Mouse (Mus musculus) forebrain, embryonic 13.5 days (tissue): ENCODE measurements around the gene Tshz2. TPM values are rescaled to one million over a fixed set of nuclear protein-coding genes. Genes with fewer than 3 reads are reported as not detected.

Experiments
- ATAC-seq: fragments of 200-750 bp; cut with Nextera tagmentation; 2 replicates; pipeline ENCODE4 v1.8.0; 2017
- H3K27ac ChIP-seq: fragments of 300-500 bp; sonication (generic); 2 replicates; pipeline ENCODE4 v1.5.1; 2015; ENCODE audit warnings: inconsistent platforms, mild to moderate bottlenecking, moderate library complexity
- H3K27me3 ChIP-seq: fragments of 300-500 bp; sonication (generic); 2 replicates; pipeline ENCODE4 v1.6.1; 2015; ENCODE audit warnings: mild to moderate bottlenecking, inconsistent platforms
- H3K36me3 ChIP-seq: fragments of 300-500 bp; sonication (generic); 2 replicates; pipeline ENCODE4 v1.6.1; 2015; ENCODE audit warnings: mild to moderate bottlenecking, inconsistent platforms; ENCODE audit not compliant: poor library complexity, severe bottlenecking
- H3K4me1 ChIP-seq: fragments of 300-500 bp; sonication (generic); 2 replicates; pipeline ENCODE4 v1.6.1; 2015; ENCODE audit warnings: inconsistent platforms
- H3K4me2 ChIP-seq: fragments of 300-500 bp; sonication (generic); 2 replicates; pipeline ENCODE4 v1.6.1; 2015; ENCODE audit warnings: inconsistent platforms, mild to moderate bottlenecking, moderate library complexity
- H3K4me3 ChIP-seq: fragments of 300-500 bp; sonication (generic); 2 replicates; pipeline ENCODE4 v1.5.1; 2015; ENCODE audit warnings: mild to moderate bottlenecking, inconsistent platforms
- H3K9ac ChIP-seq: fragments of 300-500 bp; sonication (generic); 2 replicates; pipeline ENCODE4 v1.6.1; 2015; ENCODE audit warnings: mild to moderate bottlenecking, inconsistent platforms
- H3K9me3 ChIP-seq: fragments of 300-500 bp; sonication (generic); replicated peaks from 2 replicates; pipeline ENCODE4 v1.6.1; 2016; ENCODE audit warnings: inconsistent platforms
- WGBS: fragments of 180-500 bp; shearing (Covaris S2); methylation state at CpG from one replicate; pipeline ENCODE4 v1.1.7; 2015; 5-methylcytosine and 5-hydroxymethylcytosine counted together
- polyA plus RNA-seq: library from polyadenylated mRNA; unstranded; fragments of >200 nt; fragmentation: Nextera tagmentation; extraction: Ambion mirVana; gene quantifications from 2 replicates; pipeline ENCODE4 v1.2.1, GENCODE M21; 2015

Tshz2 gene
- polyA plus RNA-seq, 1 experiment from 2014 or later, result 8.7 TPM

DNA sequence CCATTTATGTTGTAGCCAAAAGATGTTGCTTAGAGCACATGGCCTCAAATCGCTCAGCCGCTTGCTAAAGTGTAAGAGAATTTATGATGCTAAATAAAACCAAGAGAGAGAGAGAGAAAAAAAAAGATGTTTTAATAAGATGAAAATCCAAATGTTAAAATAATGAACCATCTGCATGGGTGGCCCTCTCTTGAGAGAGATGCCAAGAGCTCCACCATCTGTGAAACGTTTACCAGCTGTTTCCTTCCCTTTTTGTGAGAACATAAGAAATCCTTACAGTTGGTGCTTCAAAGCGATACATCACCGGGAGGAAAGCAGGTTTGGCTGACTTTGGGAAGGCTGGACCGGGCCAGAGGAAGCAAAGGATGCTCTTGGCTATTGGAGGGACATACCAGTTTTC is 32.6 kb upstream of the Tshz2 start:
- H3K4me2 ChIP-seq, result no peak overlapping the region
- peaks cover 31% of the 10 kb centered on the region for H3K4me1 ChIP-seq
- no peaks in the 10 kb centered on the region; the same call in 1 of the 2 replicates for H3K27me3 ChIP-seq
- H3K9ac ChIP-seq, result no peak overlapping the region
- H3K4me3 ChIP-seq, result no peak overlapping the region
- ATAC-seq, result peak; percentile 41; the same call in 1 of the 2 replicates
- no peak overlapping the region; the same call in 1 of the 2 replicates for H3K27ac ChIP-seq
- no peaks in the 10 kb centered on the region for H3K36me3 ChIP-seq
- H3K9me3 ChIP-seq, result no peaks in the 10 kb centered on the region
- 70% methylated on average over 6 of the region's 6 CpGs for WGBS

DNA sequence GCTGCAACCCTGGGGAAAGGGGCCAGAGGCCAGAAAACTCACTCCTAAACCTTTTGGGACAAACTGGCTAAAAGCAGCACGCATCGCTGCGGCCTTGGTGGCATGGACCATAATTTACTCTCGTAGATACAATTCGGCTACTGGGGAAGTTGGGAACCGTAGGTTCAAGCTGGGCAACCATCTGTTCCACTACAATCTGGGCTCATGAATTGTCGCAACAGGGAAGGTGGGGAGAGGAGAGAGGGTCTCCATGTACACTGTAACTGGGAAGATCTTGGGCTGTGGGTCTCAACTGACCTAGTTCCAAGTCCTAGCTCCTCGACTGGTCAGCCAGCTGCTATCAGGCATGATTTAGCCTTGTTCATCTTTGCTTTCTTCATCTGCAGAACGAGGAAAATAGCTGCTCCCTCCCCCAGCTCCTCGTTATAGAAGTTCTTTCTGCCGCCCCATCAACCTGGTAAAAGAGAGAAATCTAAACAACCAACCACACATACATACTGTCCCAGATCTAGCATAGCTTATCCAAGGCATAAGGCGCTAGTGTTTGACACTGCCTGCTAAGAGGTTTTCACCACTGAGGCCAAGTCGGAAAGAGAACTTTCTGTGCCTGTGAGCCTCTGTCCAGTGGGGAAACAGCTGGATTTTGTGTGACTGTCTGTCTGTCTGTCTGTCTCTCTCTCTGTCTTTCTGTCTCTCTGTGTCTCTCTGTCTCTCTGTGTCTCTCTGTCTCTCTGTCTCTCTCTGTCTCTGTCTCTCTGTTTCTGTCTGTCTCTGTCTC is 25.7 kb upstream of the Tshz2 start:
- H3K4me1 ChIP-seq, result peaks cover 12% of the 10 kb centered on the region
- no peak overlapping the region for H3K4me3 ChIP-seq
- no peak overlapping the region for H3K27ac ChIP-seq
- ATAC-seq, result no peak
- 71% methylated on average over 13 of the region's 13 CpGs for WGBS
- H3K27me3 ChIP-seq, result no peaks in the 10 kb centered on the region; the same call in 1 of the 2 replicates
- no peaks in the 10 kb centered on the region for H3K36me3 ChIP-seq
- H3K9me3 ChIP-seq, result no peaks in the 10 kb centered on the region
- no peak overlapping the region for H3K4me2 ChIP-seq
- no peak overlapping the region for H3K9ac ChIP-seq

DNA sequence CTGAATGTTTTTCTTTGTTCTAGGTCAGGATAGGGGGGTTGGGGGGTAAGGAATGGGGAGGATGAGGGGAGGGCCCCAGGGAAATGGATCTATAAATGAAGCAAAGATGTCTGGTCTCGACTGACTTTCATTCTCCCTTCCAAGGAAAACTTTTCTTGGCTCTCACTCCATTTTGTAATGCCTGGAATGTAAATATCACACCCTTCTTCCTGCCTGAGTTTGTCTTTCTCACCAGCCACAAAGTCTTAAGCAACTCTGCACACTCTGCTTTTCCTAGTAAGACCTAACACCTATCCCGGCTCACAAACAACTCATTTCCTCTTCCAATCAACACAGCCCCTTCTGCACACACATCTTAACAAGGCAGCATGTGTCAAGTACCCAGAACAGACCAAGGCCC is 25.0 kb upstream of the Tshz2 start:
- Histone ChIP-seq H3K4me1 (peaks cover 16% of the 10 kb centered on the region), H3K4me2 (no peak overlapping the region), H3K27ac (no peak overlapping the region), H3K9me3 (no peaks in the 10 kb centered on the region), H3K4me3 (no peak overlapping the region), H3K9ac (no peak overlapping the region), H3K36me3 (no peaks in the 10 kb centered on the region), H3K27me3 (no peaks in the 10 kb centered on the region; the same call in none of the 2 replicates)
- 65% methylated on average over 2 of the region's 2 CpGs for WGBS
- ATAC-seq, result no peak

DNA sequence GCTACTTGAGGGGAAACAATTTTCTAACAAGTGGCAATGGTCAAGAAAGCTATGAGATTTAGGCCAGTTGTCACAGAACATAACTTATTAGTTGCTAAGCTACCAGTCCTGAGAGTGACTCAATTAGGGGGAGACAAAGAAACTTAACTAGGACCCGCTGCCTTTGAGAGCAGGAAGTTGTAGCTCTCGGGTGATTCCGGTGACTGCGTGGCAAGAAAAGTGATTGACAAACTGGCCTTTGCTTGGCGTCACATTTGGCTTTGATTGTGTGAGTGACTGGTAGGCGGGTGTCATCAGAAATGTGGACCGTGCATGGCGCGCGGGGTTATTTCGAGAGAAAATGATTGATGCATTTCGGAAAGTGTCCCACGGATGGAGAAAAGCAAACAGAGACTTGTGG is 22.9 kb upstream of the Tshz2 start:
- Histone ChIP-seq H3K4me3 (no peak overlapping the region), H3K9me3 (no peaks in the 10 kb centered on the region), H3K27ac (no peak overlapping the region), H3K4me2 (no peak overlapping the region), H3K27me3 (no peaks in the 10 kb centered on the region; the same call in 1 of the 2 replicates), H3K9ac (no peak overlapping the region), H3K36me3 (no peaks in the 10 kb centered on the region), H3K4me1 (peaks cover 16% of the 10 kb centered on the region)
- ATAC-seq, result no peak
- WGBS, result 49% methylated on average over 13 of the region's 13 CpGs

DNA sequence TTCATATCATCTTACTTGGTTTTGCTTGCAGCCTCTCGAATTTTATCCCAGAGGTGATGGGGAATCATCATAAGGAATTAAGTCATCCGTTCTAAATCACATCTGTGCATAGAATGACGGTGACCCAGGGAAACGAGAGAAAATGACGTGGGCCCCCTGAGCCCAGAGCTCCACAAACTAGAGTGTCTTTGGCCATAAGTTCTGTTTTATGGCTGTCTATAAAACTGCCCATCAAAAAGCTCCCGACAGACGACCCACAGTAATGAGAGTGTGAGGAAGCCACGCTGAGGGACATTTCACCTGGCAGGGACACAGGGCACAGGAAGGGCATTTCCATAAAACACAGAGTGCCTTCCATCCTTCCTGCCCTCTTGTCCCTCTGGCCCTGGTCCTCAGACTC is 21.9 kb upstream of the Tshz2 start:
- peaks cover 16% of the 10 kb centered on the region for H3K4me1 ChIP-seq
- H3K36me3 ChIP-seq, result no peaks in the 10 kb centered on the region
- H3K9me3 ChIP-seq, result no peaks in the 10 kb centered on the region
- H3K4me3 ChIP-seq, result no peak overlapping the region
- no peaks in the 10 kb centered on the region; the same call in 1 of the 2 replicates for H3K27me3 ChIP-seq
- WGBS, result 84% methylated on average over 8 of the region's 8 CpGs
- no peak overlapping the region for H3K9ac ChIP-seq
- H3K27ac ChIP-seq, result no peak overlapping the region
- H3K4me2 ChIP-seq, result no peak overlapping the region
- no peak for ATAC-seq

DNA sequence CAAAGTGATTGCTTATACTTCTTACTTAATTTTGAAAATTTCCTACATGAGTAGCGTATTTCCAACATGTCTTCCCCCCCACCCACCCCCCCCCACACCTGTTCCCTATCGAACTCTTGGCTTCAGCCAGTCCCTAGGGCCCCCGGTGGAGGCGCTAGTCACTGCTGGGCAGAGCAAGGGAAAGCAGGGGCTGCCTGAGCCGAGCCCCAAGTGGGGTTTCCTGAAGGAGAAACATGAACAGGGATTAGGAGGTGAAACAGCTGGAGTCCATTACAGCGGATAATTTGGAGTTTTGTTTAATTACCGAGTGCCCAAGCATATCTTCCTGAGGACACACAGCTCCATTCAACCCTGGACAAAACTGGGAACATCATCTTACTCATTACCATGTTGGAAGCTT is 21.3 kb upstream of the Tshz2 start:
- ATAC-seq, result no peak
- Histone ChIP-seq H3K9ac (no peak overlapping the region), H3K27me3 (peaks cover 1% of the 10 kb centered on the region; the same call in 1 of the 2 replicates), H3K4me1 (peaks cover 16% of the 10 kb centered on the region), H3K4me2 (0 out of 2 replicates have a peak overlapping the region, but pooled peaks have one; percentile 0), H3K4me3 (no peak overlapping the region), H3K9me3 (no peaks in the 10 kb centered on the region), H3K27ac (no peak overlapping the region), H3K36me3 (no peaks in the 10 kb centered on the region)
- 10% methylated on average over 7 of the region's 7 CpGs for whole genome bisulfite sequencing

DNA sequence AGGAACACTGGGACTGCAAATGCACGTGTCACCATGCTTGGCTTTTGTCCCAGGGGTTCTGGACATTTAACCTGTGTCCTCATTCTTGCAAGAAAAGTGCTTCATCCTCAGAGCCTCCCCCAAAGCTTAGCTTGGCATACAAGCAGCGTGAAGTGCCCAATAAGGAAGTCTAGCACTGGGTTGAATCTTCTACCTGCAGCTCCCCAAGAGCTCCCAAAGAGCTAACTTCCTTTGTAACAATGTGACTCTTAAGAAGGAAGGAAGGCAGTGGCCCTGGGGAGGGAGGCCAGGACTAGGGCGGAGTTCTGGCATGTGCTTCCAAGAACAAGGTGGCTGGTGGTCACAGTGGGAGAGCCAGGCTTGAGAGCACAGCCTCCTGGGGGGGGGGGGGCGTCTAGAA is 18.1 kb upstream of the Tshz2 start:
- peaks cover 16% of the 10 kb centered on the region for H3K4me1 ChIP-seq
- H3K4me3 ChIP-seq, result no peak overlapping the region
- WGBS, result 62% methylated on average over 4 of the region's 4 CpGs
- H3K36me3 ChIP-seq, result no peaks in the 10 kb centered on the region
- peaks cover 6% of the 10 kb centered on the region; the same call in 1 of the 2 replicates for H3K27me3 ChIP-seq
- ATAC-seq, result no peak
- H3K9me3 ChIP-seq, result no peaks in the 10 kb centered on the region
- H3K9ac ChIP-seq, result no peak overlapping the region
- no peak overlapping the region for H3K27ac ChIP-seq
- H3K4me2 ChIP-seq, result no peak overlapping the region

DNA sequence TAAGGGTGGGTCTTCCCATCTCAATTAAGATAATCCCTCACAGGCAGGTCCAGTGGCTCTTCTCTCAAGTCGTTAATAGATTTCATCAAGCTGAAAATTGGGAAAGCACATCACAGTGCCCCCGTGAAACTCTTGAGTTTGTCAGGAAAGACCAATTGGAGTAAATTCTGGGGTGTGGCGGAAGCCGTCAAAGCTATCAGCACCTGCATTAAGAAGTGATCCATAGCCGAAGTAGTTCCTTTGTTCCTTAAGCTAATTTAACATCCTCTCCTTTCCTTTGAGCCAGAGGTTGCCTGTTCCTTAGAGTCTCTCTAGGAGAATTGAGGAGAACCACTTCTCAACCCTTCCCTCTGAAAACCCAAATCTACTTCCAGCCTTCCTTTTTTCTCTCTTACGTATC is 16.8 kb upstream of the Tshz2 start:
- WGBS, result 55% methylated on average over 6 of the region's 6 CpGs
- no peak for ATAC-seq
- peaks cover 6% of the 10 kb centered on the region; the same call in 1 of the 2 replicates for H3K27me3 ChIP-seq
- no peak overlapping the region for H3K4me2 ChIP-seq
- no peaks in the 10 kb centered on the region for H3K36me3 ChIP-seq
- H3K27ac ChIP-seq, result no peak overlapping the region
- H3K4me3 ChIP-seq, result no peak overlapping the region
- no peak overlapping the region for H3K9ac ChIP-seq
- H3K4me1 ChIP-seq, result peaks cover 15% of the 10 kb centered on the region
- no peaks in the 10 kb centered on the region for H3K9me3 ChIP-seq

DNA sequence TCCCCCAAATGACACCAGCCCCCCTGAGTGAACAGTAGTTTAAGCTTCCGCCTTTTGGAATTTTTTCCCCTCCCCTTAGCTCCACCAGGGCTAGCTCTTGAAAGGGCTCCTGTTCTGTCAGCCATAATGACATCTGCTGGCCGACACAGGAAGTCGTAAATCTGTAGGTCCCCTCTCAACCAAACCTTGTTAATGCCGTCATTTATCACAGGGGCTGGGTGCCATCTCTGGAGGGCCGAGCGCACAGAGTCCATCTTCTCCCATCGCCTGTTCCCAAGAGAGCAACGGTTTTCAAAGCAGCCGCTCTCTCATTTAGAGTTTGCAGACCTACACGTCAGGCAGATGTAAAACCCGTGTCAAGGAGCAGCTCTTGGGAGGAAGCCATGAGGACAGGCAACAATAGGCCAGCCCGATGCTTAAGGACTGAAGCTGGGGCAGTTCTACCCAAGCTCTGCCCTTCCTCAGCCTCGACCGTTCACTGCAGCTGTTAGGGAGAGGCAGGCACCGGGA is 11.6 kb upstream of the Tshz2 start:
- H3K4me1 ChIP-seq, result peaks cover 5% of the 10 kb centered on the region; the same call in 1 of the 2 replicates
- no peak for ATAC-seq
- WGBS, result 53% methylated on average over 15 of the region's 15 CpGs
- H3K27me3 ChIP-seq, result peaks cover 6% of the 10 kb centered on the region; the same call in 1 of the 2 replicates
- H3K9ac ChIP-seq, result 0 out of 2 replicates have a peak overlapping the region, but pooled peaks have one; percentile 21
- no peaks in the 10 kb centered on the region for H3K36me3 ChIP-seq
- H3K9me3 ChIP-seq, result no peaks in the 10 kb centered on the region
- peak overlapping the region; percentile 10; the same call in 1 of the 2 replicates for H3K4me2 ChIP-seq
- no peak overlapping the region for H3K4me3 ChIP-seq
- no peak overlapping the region for H3K27ac ChIP-seq

DNA sequence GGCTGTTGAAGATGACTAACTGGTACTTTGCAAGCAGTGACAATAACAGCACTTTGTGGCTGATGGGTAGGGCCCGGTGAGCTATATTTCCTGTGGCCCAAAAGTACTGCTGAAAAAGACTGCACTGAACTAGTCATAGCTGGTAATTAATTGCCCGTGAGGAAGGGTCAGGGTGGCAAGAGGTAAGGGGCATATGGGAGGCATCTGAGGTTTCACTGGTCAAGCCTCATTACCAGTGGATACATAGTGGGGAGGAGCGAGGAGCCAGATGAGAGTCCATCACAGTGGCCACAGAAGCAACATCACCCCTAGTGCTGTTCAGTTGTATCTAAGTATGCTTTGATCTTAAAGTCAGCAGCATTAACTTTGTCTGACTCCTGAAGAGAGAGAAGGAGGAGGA is 2.7 kb upstream of the Tshz2 start:
- no peak overlapping the region for H3K4me2 ChIP-seq
- no peaks in the 10 kb centered on the region for H3K9me3 ChIP-seq
- H3K27ac ChIP-seq, result no peak overlapping the region
- peaks cover 8% of the 10 kb centered on the region for H3K4me1 ChIP-seq
- peaks cover 6% of the 10 kb centered on the region; the same call in 1 of the 2 replicates for H3K27me3 ChIP-seq
- WGBS, result 91% methylated on average over 3 of the region's 3 CpGs
- H3K4me3 ChIP-seq, result no peak overlapping the region
- ATAC-seq, result no peak
- no peaks in the 10 kb centered on the region for H3K36me3 ChIP-seq
- no peak overlapping the region for H3K9ac ChIP-seq

DNA sequence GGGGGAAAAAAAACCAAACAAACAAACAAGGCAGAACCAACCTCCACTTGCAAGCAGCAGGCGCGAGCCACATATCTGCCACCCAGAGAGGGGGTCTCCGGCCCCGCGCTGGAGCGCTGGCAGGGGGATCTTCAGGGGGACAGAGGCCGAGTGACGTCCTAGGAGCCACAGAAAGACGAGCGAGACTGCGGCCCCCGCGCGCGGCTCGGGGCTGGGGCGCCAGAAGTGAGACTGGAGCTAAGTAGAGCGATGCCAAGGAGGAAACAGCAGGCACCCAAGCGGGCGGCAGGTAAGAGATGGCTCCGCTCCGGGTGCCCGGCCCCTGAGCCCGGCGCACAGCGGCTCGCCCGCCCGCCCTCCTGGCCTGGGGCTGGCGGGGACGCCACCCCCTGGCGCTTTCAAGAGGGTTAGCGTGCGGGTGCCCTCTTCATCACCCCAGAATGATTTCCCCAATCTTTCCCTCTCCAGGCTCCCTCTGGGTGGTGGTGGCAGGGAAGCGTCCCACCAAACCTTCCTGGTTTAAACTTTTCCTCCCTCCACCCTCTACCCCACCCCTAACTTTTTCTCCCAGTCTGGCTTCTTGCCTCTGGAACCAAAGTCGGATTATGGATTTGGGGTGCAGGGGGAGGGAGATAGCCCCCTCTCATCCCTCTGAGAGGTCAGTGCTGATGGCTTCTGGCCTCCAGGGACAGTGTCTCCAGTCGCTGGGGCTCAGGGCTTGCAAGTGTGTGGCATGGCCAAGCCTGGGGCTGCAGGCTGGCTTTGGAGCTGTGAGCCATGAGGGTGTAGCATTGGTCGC is 877 bp downstream of the Tshz2 start:
- Histone ChIP-seq H3K4me2 (peak overlapping the region; percentile 99), H3K27ac (peak overlapping the region; percentile 44; the same call in 1 of the 2 replicates), H3K36me3 (no peaks in the 10 kb centered on the region), H3K4me3 (peak overlapping the region; percentile 65), H3K27me3 (peaks cover 6% of the 10 kb centered on the region; the same call in 1 of the 2 replicates), H3K9ac (peak overlapping the region; percentile 84), H3K9me3 (no peaks in the 10 kb centered on the region), H3K4me1 (peaks cover 15% of the 10 kb centered on the region)
- WGBS, result under 1% methylated on average over 30 of the region's 38 CpGs
- peak; percentile 46 for ATAC-seq
